Mouse (Mus musculus) lung, postnatal 25 days (tissue): ENCODE data around the gene Psmg3.
A peak's percentile ranks its signal among the peaks of the same experiment; 100 is the strongest.

Experiments used
- DNase-seq: peaks from one replicate; pipeline ENCODE4 v3.0.0; 2022; ENCODE audit warnings: low spot score

Gene Psmg3

GRCm38 (mm10) chr5:139815964-139816363 lies 10.7 kb downstream of the Psmg3 start:
- no peak for DNase-seq

GRCm38 (mm10) chr5:139813963-139814381 lies 12.7 kb downstream of the Psmg3 start:
- DNase-seq, result peak; percentile 84

GRCm38 (mm10) chr5:139813126-139813490 lies 13.6 kb downstream of the Psmg3 start:
- no peak for DNase-seq

- DNase-seq, result no peak
Observed at GRCm38 (mm10) chr5:139812398-139813125, 14.1 kb downstream of the Psmg3 start.

- DNase-seq, result peak; percentile 61
Observed at GRCm38 (mm10) chr5:139811677-139812397, 14.8 kb downstream of the Psmg3 start.

- no peak for DNase-seq
Observed at GRCm38 (mm10) chr5:139809397-139809796, 17.3 kb downstream of the Psmg3 start.

- no peak for DNase-seq
Observed at GRCm38 (mm10) chr5:139805924-139806323, 20.8 kb downstream of the Psmg3 start.

GRCm38 (mm10) chr5:139804573-139805111 lies 22.0 kb downstream of the Psmg3 start:
- DNase-seq, result no peak

- no peak for DNase-seq
Observed at GRCm38 (mm10) chr5:139804107-139804551, 22.6 kb downstream of the Psmg3 start.

GRCm38 (mm10) chr5:139803601-139804102 lies 23.0 kb downstream of the Psmg3 start:
- DNase-seq, result peak; percentile 82

GRCm38 (mm10) chr5:139803165-139803564 lies 23.5 kb downstream of the Psmg3 start:
- DNase-seq, result no peak

- DNase-seq, result no peak
Observed at GRCm38 (mm10) chr5:139801880-139802279, 24.8 kb downstream of the Psmg3 start.

- DNase-seq, result no peak
Observed at GRCm38 (mm10) chr5:139801231-139801630, 25.5 kb downstream of the Psmg3 start.

GRCm38 (mm10) chr5:139799801-139800590 lies 26.7 kb downstream of the Psmg3 start:
- DNase-seq, result no peak

- no peak for DNase-seq
Observed at GRCm38 (mm10) chr5:139799041-139799440, 27.6 kb downstream of the Psmg3 start.

GRCm38 (mm10) chr5:139798168-139798900 lies 28.4 kb downstream of the Psmg3 start:
- DNase-seq, result no peak

- peak; percentile 89 for DNase-seq
Observed at GRCm38 (mm10) chr5:139797473-139798167, 29.1 kb downstream of the Psmg3 start.

- DNase-seq, result peak; percentile 97
Observed at GRCm38 (mm10) chr5:139796900-139797299, 29.8 kb downstream of the Psmg3 start.

GRCm38 (mm10) chr5:139796001-139796620 lies 30.6 kb downstream of the Psmg3 start:
- DNase-seq, result no peak

- peak; percentile 36 for DNase-seq
Observed at GRCm38 (mm10) chr5:139794938-139795337, 31.7 kb downstream of the Psmg3 start.
